In genomic region chr3:27270160-27270962, GRCm38 (mm10) we compare ENCODE assay signal across 9 mouse cellular contexts. TPM values are rescaled to one million over a fixed set of nuclear protein-coding genes. Genes with fewer than 3 reads are reported as not detected.
DNase-seq lines count a peak whose midpoint lies in the region; ATAC-seq and TF ChIP-seq lines count a peak whose summit lies in the region.
"Had no signal": no experiment of that assay in that cellular context is flagged by ENCODE, and none has a peak within 500 bp of the region (broad histone marks: within the 10 kb centered on the region; RNA-seq: fewer than 3 reads in every experiment).

No protein-coding gene starts in this region.

- ATAC-seq in Patski = peak; percentile 48
- peak; percentile 51 for ATAC-seq in kidney, embryonic 15.5 days (replicated peaks; ENCODE audit: low FRiP score)
- ATAC-seq in frontal cortex, adult (ENCODE audit: low TSS enrichment) = no peak

- POLR2A ChIA-PET in Patski (lab: Charles Lee) = interaction anchor here (0.6 kb wide), 1 partner anchor 833 kb away, joined by 5 read pairs; no protein-coding TSS in a partner anchor

- no peak overlapping the region for H3K4me2 ChIP-seq in kidney, embryonic 15.5 days
- H3K4me2 ChIP-seq: midbrain, embryonic 12.5 days had no signal

- H3K36me3 ChIP-seq in kidney, embryonic 15.5 days = no peaks in the 10 kb centered on the region
- H3K36me3 ChIP-seq: midbrain, embryonic 12.5 days had no signal

- intact Hi-C loops in gastrocnemius, adult 2 months (cut with DNase I) = loop anchor here (1.0 to 5.0 kb wide), 2 partner anchors 67 to 76 kb away; no protein-coding TSS in a partner anchor

- peak; percentile 75 for TF ChIP-seq CTCF in gastrocnemius, adult 2 months (IDR thresholded peaks at IDR 0.05)
- TF ChIP-seq CTCF in Patski (IDR thresholded peaks at IDR 0.05) = peak; percentile 93

- peak; percentile 67 for DNase-seq in gastrocnemius, adult 2 months
- DNase-seq in gastrocnemius, postnatal 10 days = no peak
- DNase-seq in Patski (ENCODE audit: low read depth, low spot score) = peak; percentile 77
- DNase-seq in gastrocnemius, postnatal 25 days = peak; percentile 38
- peak; percentile 73 to 78 for DNase-seq in lung, postnatal 4 days
- no peak for DNase-seq in cerebellum, adult 18-20 months

- no peaks in the 10 kb centered on the region for H3K9me3 ChIP-seq in kidney, embryonic 15.5 days (replicated peaks)
- H3K9me3 ChIP-seq: midbrain, embryonic 12.5 days had no signal

- no peak overlapping the region for H3K9ac ChIP-seq in kidney, embryonic 15.5 days
- H3K9ac ChIP-seq: midbrain, embryonic 12.5 days had no signal

- no peaks in the 10 kb centered on the region for H3K27me3 ChIP-seq in Patski
- no peaks in the 10 kb centered on the region for H3K27me3 ChIP-seq in kidney, embryonic 15.5 days
- H3K27me3 ChIP-seq: midbrain, embryonic 12.5 days had no signal

- peak overlapping the region; percentile 49 for H3K4me3 ChIP-seq in gastrocnemius, adult 2 months
- no peak overlapping the region for H3K4me3 ChIP-seq in kidney, embryonic 15.5 days (replicated peaks)
- H3K4me3 ChIP-seq: midbrain, embryonic 12.5 days had no signal

- H3K27ac ChIP-seq in gastrocnemius, adult 2 months = peak overlapping the region; percentile 79
- H3K27ac ChIP-seq in kidney, embryonic 15.5 days = peak overlapping the region; percentile 82
- H3K27ac ChIP-seq: midbrain, embryonic 12.5 days had no signal

- H3K4me1 ChIP-seq in kidney, embryonic 15.5 days = peaks cover 39% of the 10 kb centered on the region

- CTCF ChIA-PET in Patski (lab: Charles Lee) = interaction anchor here (0.6 to 1.7 kb wide), 12 partner anchors 9 to 382 kb away, joined by 3 to 12 read pairs (median 4); no protein-coding TSS in a partner anchor

- 20% methylated on average over 11 of the region's 11 CpGs for WGBS in kidney, embryonic 15.5 days

- in situ Hi-C loops in Patski (cut with MboI; ENCODE audit: low pct_unique_long_range_greater_than_20kb) = loop anchor here (10.0 kb wide), 1 partner anchor 164 kb away; no protein-coding TSS in a partner anchor

RNA-seq across cellular contexts. Expression of gene Tnfsf10, which starts 46.5 kb away (rescaled TPM):
- 10 to 100 TPM in 1 of 2 experiments, 1 to 10 TPM in 1; 3.7 to 15.2 TPM for total RNA-seq in gastrocnemius, adult 2 months (2021)
- 1 to 10 TPM; 5.3 to 6.1 TPM for total RNA-seq in gastrocnemius, postnatal 10 days (2021)
- polyA plus RNA-seq in Patski (2021) = 1.5 TPM
- 1 to 10 TPM; 3.0 to 3.9 TPM for total RNA-seq in gastrocnemius, postnatal 25 days (2021)
- polyA plus RNA-seq in kidney, embryonic 15.5 days (2015; fragmentation: Nextera tagmentation; extraction: Ambion mirVana) = 0.44 and 0.45 TPM in 2 replicates
- polyA plus RNA-seq: midbrain, embryonic 12.5 days had no signal

Comparison
In these comparisons a context has a peak if more than half of its experiments do, and no peak if none do; other contexts are left out.
1. DNase-seq: peak in gastrocnemius, adult 2 months (single experiment), Patski (single experiment), gastrocnemius, postnatal 25 days (single experiment) and lung, postnatal 4 days (2 of 2); none in gastrocnemius, postnatal 10 days (single experiment) and cerebellum, adult 18-20 months (0 of 2).